Mouse (Mus musculus): ENCODE results near the gene Phf6.
"Not testable (repeated sequence)": the region's sequence is repeated elsewhere in the genome, so short reads cannot be mapped to it uniquely, and the experiment has no call there.

The Phf6 gene

GRCm38 (mm10) chrX:52981378-52981777, 69.3 kb downstream of the Phf6 start:
- DNase-seq = no peak

GRCm38 (mm10) chrX:52987905-52988783, 76.1 kb downstream of the Phf6 start, which contains the start of gene Hprt:
Gene Hprt (plus strand): TSS chrX:52988137.
- DNase-seq = peak; percentile 88

- DNase-seq = not testable (repeated sequence)
Measured at GRCm38 (mm10) chrX:52994726-52995125, 82.7 kb downstream of the Phf6 start.

GRCm38 (mm10) chrX:53004887-53005286, 92.8 kb downstream of the Phf6 start:
- DNase-seq = not testable (repeated sequence)

- no peak for DNase-seq
Measured at GRCm38 (mm10) chrX:53006062-53006461, 94.0 kb downstream of the Phf6 start.

Data from cerebellum, adult 9-11 months (tissue).